Comparison of ENCODE assay signal across 19 mouse cellular contexts in genomic region chr2:60534755-60535154, GRCm38 (mm10). TPM values are rescaled to one million over a fixed set of nuclear protein-coding genes. Genes with fewer than 3 reads are reported as not detected.
"Had no signal": no experiment of that assay in that cellular context is flagged by ENCODE, and none has a peak within 500 bp of the region (broad histone marks: within the 10 kb centered on the region; RNA-seq: fewer than 3 reads in every experiment).

No protein-coding gene starts in this region.

- H3K27ac ChIP-seq: liver, embryonic 15.5 days; lung, embryonic 15.5 days; macrophage; neural tube, embryonic 12.5 days; stomach, embryonic 15.5 days; stomach, postnatal 0 days had no signal

- H3K36me3 ChIP-seq: liver, embryonic 15.5 days; lung, embryonic 15.5 days; neural tube, embryonic 12.5 days; stomach, embryonic 15.5 days had no signal

- H3K27me3 ChIP-seq: liver, embryonic 15.5 days; lung, embryonic 15.5 days; megakaryocyte, embryonic 14.5 days; neural tube, embryonic 12.5 days; stomach, embryonic 15.5 days had no signal

- H3K9me3 ChIP-seq: liver, embryonic 15.5 days; lung, embryonic 15.5 days; neural tube, embryonic 12.5 days; stomach, embryonic 15.5 days had no signal

- ATAC-seq: liver, postnatal 0 days; lung, postnatal 0 days; midbrain, embryonic 16.5 days had no signal

- H3K9ac ChIP-seq: liver, embryonic 15.5 days; liver, postnatal 0 days; lung, embryonic 15.5 days; neural tube, embryonic 12.5 days; stomach, embryonic 15.5 days had no signal

- H3K4me1 ChIP-seq: liver, embryonic 15.5 days; megakaryocyte, embryonic 14.5 days; neural tube, embryonic 12.5 days; stomach, embryonic 15.5 days had no signal

- H3K4me3 ChIP-seq: liver, embryonic 15.5 days; lung, embryonic 15.5 days; megakaryocyte, embryonic 14.5 days; neural tube, embryonic 12.5 days; stomach, embryonic 15.5 days had no signal

- DNase-seq: liver, postnatal 0 days; lung, adult 2 months; lung, postnatal 14 days; lung, postnatal 36 days; right cerebral cortex, postnatal 14 days; thymus, adult 2 months; thymus, postnatal 25 days; thymus, postnatal 4 days had no signal

- H3K4me2 ChIP-seq: liver, embryonic 15.5 days; lung, embryonic 15.5 days; neural tube, embryonic 12.5 days; stomach, embryonic 15.5 days had no signal

RNA-seq across cellular contexts. Expression of gene Pla2r1, which starts 18.4 kb away (rescaled TPM):
- total RNA-seq: monocyte, adult 5-6 weeks; neutrophil, adult 5-6 weeks had no signal
